Mouse (Mus musculus): ENCODE measurements around the gene Ugt1a6b. TPM values are rescaled to one million over a fixed set of nuclear protein-coding genes. Genes with fewer than 3 reads are reported as not detected.
"Not testable (repeated sequence)": the region's sequence is repeated elsewhere in the genome, so short reads cannot be mapped to it uniquely, and the experiment has no call there.

Gene Ugt1a6b
- polyA plus RNA-seq, 1 experiment from 2014 or later, result 5.2 TPM

DNA sequence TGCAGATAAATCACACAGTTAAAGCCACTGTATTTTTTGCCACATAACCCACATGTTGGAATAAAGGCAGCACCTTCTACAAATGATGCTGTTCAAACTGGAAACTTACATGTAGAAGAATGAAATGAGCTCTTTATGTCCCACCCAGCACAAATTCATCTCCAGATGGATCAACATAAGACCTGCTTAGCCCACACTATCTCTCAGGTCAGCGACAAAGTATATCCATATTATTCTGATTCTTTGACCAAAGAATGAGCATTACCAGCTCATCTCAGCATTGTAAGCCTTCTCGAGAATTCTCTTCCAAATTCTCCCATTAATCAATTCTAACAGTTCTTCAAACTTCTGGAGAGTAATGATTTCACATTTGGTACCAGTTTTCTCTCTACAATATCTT lies 119.2 kb downstream of the Ugt1a6b start:
- no peaks in the 10 kb centered on the region for H3K27me3 ChIP-seq (ENCODE audit: control insufficient read depth, insufficient read depth, low read length)
- no peak overlapping the region for H3K27ac ChIP-seq (replicated peaks)
- no peaks in the 10 kb centered on the region for H3K4me1 ChIP-seq (replicated peaks; ENCODE audit: control insufficient read depth, insufficient read depth)
- H3K4me3 ChIP-seq (ENCODE audit: low read depth, low read length), result no peak overlapping the region
- ATAC-seq (ENCODE audit: low FRiP score, low TSS enrichment) (no peak), DNase-seq (ENCODE audit: low spot score) (peak; percentile 10)
- no peak overlapping the region for H3K9ac ChIP-seq (ENCODE audit: low read length)
- H3K9me3 ChIP-seq (ENCODE audit: control insufficient read depth, low read length), result peaks cover 12% of the 10 kb centered on the region
- H3K4me2 ChIP-seq (replicated peaks; ENCODE audit: low read depth), result no peak overlapping the region
- 42% methylated on average over 2 of the region's 2 CpGs for WGBS
- TF ChIP-seq CTCF (IDR thresholded peaks at IDR 0.05; ENCODE audit: low read depth) (no peak), EP300 (optimal IDR thresholded peaks at IDR 0.05) (no peak)
- no peaks in the 10 kb centered on the region for H3K36me3 ChIP-seq (ENCODE audit: control insufficient read depth, insufficient read depth, low read length)

DNA sequence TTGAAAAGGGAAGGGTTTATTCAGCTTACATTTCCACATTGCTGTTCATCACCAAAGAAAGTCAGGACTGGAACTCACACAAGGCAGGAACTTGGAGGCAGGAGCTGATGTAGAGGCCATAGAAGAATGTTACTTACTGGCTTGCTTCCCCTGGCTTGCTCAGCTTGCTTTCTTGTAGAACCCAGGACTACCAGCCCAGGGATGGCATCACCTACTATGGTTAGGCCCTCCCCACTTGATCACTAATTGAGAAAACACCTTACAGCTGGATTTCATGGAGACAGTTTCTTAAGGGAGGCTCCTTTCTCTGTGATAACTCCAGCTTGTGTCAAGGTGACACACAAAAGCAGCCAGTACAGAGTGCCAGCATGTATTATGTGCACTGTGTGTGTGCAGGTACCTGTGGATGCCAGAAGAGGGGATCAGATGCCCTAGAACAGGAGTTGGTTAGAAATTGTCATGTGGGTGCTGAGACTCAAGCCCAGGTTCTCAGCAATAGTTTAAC lies 120.0 kb downstream of the Ugt1a6b start:
- H3K27me3 ChIP-seq (ENCODE audit: control insufficient read depth, insufficient read depth, low read length); H3K4me2 ChIP-seq (replicated peaks; ENCODE audit: low read depth); H3K36me3 ChIP-seq (ENCODE audit: control insufficient read depth, insufficient read depth, low read length); H3K4me3 ChIP-seq (ENCODE audit: low read depth, low read length); H3K9ac ChIP-seq (ENCODE audit: low read length); H3K4me1 ChIP-seq (replicated peaks; ENCODE audit: control insufficient read depth, insufficient read depth); H3K27ac ChIP-seq (replicated peaks); DNase-seq (ENCODE audit: low spot score); ATAC-seq (ENCODE audit: low FRiP score, low TSS enrichment): not testable (repeated sequence)
- peaks cover 14% of the 10 kb centered on the region for H3K9me3 ChIP-seq (ENCODE audit: control insufficient read depth, low read length)

DNA sequence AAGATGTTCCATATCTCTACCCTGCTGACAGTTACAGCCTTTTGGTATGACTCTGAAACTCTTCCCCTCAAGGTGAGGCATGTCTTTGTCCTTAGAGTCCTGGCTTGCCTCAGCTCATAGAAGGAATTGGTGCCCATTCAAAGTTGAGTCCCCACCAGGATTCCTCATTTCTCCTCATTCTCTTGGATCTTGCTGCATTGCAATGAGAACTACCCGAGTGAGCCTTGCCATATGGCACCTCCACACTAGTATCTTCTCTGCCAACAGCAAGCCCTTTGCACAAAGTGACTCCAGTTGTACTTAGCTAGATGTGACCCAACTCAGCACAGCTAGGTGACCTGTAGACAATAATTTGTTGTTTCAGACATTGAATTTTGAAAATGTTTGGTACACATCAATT lies 120.5 kb downstream of the Ugt1a6b start:
- DNase-seq (ENCODE audit: low spot score), result peak; percentile 28
- no peak overlapping the region for H3K9ac ChIP-seq (ENCODE audit: low read length)

DNA sequence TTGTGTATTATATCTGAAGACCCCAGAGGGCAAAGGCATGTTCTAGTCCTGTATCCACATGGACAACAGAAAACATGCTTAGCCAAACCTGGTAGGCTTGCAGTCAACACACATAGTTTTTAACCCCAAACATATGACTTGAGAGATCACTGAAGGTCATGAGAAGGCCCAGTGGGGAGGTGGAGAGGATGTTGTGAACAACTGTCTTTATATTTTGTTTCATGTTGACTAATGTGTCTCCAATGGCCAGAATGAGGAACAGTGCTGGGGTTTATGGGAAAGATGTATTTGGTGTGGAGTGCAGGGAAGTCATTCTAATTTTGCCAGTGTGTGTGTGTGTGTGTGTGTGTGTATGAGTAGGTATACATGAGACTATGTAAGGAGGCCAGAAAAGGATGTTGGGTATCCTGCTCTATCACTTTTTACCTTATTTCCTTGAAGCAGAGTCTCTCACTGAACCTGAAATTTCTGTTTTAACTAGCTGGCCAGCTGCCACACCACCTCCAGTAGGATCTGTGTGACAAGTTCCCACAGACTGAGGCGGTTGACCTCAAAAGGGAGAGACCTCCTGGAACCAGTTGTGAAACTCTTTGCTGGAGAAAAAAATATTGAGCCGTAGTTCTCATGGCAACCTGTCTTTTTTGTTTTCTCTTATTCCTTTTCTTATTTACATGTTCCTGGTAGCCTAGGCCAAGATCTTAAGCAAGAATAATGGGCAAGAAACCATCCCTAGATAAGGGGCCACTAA lies 121.2 kb downstream of the Ugt1a6b start:
- DNase-seq (ENCODE audit: low spot score) (peak; percentile 37), ATAC-seq (ENCODE audit: low FRiP score, low TSS enrichment) (no peak)
- H3K27me3 ChIP-seq (ENCODE audit: control insufficient read depth, insufficient read depth, low read length), result no peaks in the 10 kb centered on the region
- TF ChIP-seq CTCF (IDR thresholded peaks at IDR 0.05; ENCODE audit: low read depth), result no peak
- no peak for TF ChIP-seq EP300 (optimal IDR thresholded peaks at IDR 0.05)
- H3K4me1 ChIP-seq (replicated peaks; ENCODE audit: control insufficient read depth, insufficient read depth), result no peaks in the 10 kb centered on the region
- H3K9ac ChIP-seq (ENCODE audit: low read length), result no peak overlapping the region
- WGBS, result 58% methylated on average over 2 of the region's 2 CpGs
- no peaks in the 10 kb centered on the region for H3K36me3 ChIP-seq (ENCODE audit: control insufficient read depth, insufficient read depth, low read length)
- no peak overlapping the region for H3K4me2 ChIP-seq (replicated peaks; ENCODE audit: low read depth)
- peaks cover 14% of the 10 kb centered on the region for H3K9me3 ChIP-seq (ENCODE audit: control insufficient read depth, low read length)
- H3K4me3 ChIP-seq (ENCODE audit: low read depth, low read length), result no peak overlapping the region
- no peak overlapping the region for H3K27ac ChIP-seq (replicated peaks)

More for the DNA sequence above, 120.5 kb downstream of the Ugt1a6b start:
- no peaks in the 10 kb centered on the region for H3K27me3 ChIP-seq (ENCODE audit: control insufficient read depth, insufficient read depth, low read length)
- peaks cover 14% of the 10 kb centered on the region for H3K9me3 ChIP-seq (ENCODE audit: control insufficient read depth, low read length)
- H3K36me3 ChIP-seq (ENCODE audit: control insufficient read depth, insufficient read depth, low read length), result no peaks in the 10 kb centered on the region
- no peak overlapping the region for H3K4me2 ChIP-seq (replicated peaks; ENCODE audit: low read depth)
- H3K4me3 ChIP-seq (ENCODE audit: low read depth, low read length), result no peak overlapping the region
- H3K4me1 ChIP-seq (replicated peaks; ENCODE audit: control insufficient read depth, insufficient read depth), result no peaks in the 10 kb centered on the region
- no peak overlapping the region for H3K27ac ChIP-seq (replicated peaks)
- WGBS, result 52% methylated on average over 1 of the region's 1 CpGs
- ATAC-seq (ENCODE audit: low FRiP score, low TSS enrichment), result no peak
- TF ChIP-seq CTCF (IDR thresholded peaks at IDR 0.05; ENCODE audit: low read depth) (no peak), EP300 (optimal IDR thresholded peaks at IDR 0.05) (no peak)

DNA sequence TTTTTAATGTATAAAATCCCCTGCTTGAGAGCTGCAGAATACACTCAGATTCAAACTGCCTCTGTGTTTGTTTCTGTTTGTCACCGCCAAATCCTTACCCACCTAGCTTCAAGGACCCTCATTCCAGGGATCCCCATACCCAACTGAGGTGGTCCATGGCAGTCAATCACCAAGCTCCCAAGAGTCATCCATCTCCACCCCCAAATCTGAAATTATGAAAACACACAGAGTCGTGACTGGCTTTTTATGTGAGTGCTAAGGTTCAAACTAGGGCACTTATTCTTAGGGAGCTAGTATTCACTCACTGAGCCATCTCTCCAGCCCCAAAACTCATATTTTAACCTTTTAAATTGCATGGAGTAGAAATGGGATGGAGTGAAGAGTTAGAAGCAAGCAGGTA lies 122.2 kb downstream of the Ugt1a6b start:
- not testable (repeated sequence) for H3K4me2 ChIP-seq (replicated peaks; ENCODE audit: low read depth); H3K27me3 ChIP-seq (ENCODE audit: control insufficient read depth, insufficient read depth, low read length); ATAC-seq (ENCODE audit: low FRiP score, low TSS enrichment); H3K36me3 ChIP-seq (ENCODE audit: control insufficient read depth, insufficient read depth, low read length); H3K4me1 ChIP-seq (replicated peaks; ENCODE audit: control insufficient read depth, insufficient read depth); H3K4me3 ChIP-seq (ENCODE audit: low read depth, low read length); DNase-seq (ENCODE audit: low spot score); H3K27ac ChIP-seq (replicated peaks); H3K9ac ChIP-seq (ENCODE audit: low read length)
- WGBS, result 40% methylated on average over 2 of the region's 2 CpGs
- H3K9me3 ChIP-seq (ENCODE audit: control insufficient read depth, low read length), result peaks cover 17% of the 10 kb centered on the region

DNA sequence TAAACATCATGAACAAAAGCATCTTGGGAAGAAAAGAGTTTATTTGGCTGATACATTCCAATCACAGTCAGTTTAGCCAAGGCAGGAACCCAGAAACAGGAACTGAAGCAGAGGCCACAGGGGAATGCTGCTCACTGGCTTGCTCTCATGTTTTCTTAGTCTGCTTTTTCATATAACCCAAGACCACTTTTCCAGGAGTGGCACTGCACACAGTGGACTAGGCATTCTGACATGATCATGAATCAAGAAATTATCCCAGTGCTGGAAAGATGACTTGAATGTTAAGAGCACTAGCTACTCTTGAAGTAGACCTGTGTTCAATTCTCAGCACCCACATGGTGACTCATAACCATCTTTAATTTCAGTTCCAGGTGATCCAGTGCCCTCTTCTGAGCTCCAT lies 122.7 kb downstream of the Ugt1a6b start:
- Histone ChIP-seq H3K9ac (ENCODE audit: low read length) (no peak overlapping the region), H3K4me3 (ENCODE audit: low read depth, low read length) (no peak overlapping the region), H3K4me1 (replicated peaks; ENCODE audit: control insufficient read depth, insufficient read depth) (no peaks in the 10 kb centered on the region), H3K27ac (replicated peaks) (no peak overlapping the region), H3K36me3 (ENCODE audit: control insufficient read depth, insufficient read depth, low read length) (no peaks in the 10 kb centered on the region), H3K9me3 (ENCODE audit: control insufficient read depth, low read length) (peaks cover 21% of the 10 kb centered on the region), H3K27me3 (ENCODE audit: control insufficient read depth, insufficient read depth, low read length) (no peaks in the 10 kb centered on the region), H3K4me2 (replicated peaks; ENCODE audit: low read depth) (no peak overlapping the region)
- ATAC-seq (ENCODE audit: low FRiP score, low TSS enrichment) (no peak), DNase-seq (ENCODE audit: low spot score) (no peak)
- TF ChIP-seq CTCF (IDR thresholded peaks at IDR 0.05; ENCODE audit: low read depth) (no peak), EP300 (optimal IDR thresholded peaks at IDR 0.05) (no peak)
